In the genomic region with DNA sequence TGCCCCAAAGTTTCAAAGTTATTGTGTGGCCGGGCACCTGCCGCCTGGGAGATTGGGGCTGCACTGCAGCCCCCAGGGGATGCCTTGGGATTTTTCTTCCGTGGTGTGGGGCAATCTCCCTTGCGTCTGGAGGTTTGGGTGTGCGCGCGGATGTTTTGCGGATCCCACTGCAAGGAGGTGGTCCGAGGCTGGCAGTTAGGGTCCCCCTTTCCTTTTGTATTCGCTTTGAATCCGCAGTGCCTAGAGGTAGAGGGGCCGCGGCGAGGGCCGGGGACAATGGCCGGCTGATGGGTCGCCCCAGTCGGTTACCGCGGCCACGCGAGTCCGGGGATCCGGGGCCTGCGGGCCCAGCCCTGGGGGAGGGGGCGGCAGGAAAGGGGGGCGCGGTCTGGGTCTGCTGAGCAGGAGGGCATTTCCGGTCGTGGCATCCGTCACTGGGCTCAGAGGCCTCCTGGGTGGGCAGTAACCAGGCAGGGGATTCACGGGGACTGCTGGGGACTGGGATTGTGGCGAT, we compare ENCODE assay signal across 8 mouse cellular contexts. TPM values are rescaled to one million over a fixed set of nuclear protein-coding genes. Genes with fewer than 3 reads are reported as not detected.
DNase-seq lines count a peak whose midpoint lies in the region; ATAC-seq and TF ChIP-seq lines count a peak whose summit lies in the region.

No protein-coding gene starts in this region.

- H3K9me3 ChIP-seq in embryonic facial prominence, embryonic 14.5 days (ENCODE audit: control insufficient read depth, low read length) = no peaks in the 10 kb centered on the region
- no peaks in the 10 kb centered on the region for H3K9me3 ChIP-seq in heart, embryonic 13.5 days
- no peaks in the 10 kb centered on the region for H3K9me3 ChIP-seq in kidney, embryonic 16.5 days (ENCODE audit: low read length)
- H3K9me3 ChIP-seq in liver, embryonic 16.5 days (replicated peaks; ENCODE audit: control insufficient read depth, low read length) = no peaks in the 10 kb centered on the region
- H3K9me3 ChIP-seq in neural tube, embryonic 12.5 days = no peaks in the 10 kb centered on the region

- H3K4me1 ChIP-seq in embryonic facial prominence, embryonic 14.5 days (ENCODE audit: control insufficient read depth, insufficient read depth, low read length) = peaks cover 6% of the 10 kb centered on the region; the same call in 1 of the 2 replicates
- peaks cover 36% of the 10 kb centered on the region for H3K4me1 ChIP-seq in heart, embryonic 13.5 days
- H3K4me1 ChIP-seq in kidney, embryonic 16.5 days (ENCODE audit: insufficient read depth, low read length) = peaks cover 29% of the 10 kb centered on the region
- H3K4me1 ChIP-seq in liver, embryonic 16.5 days (ENCODE audit: control insufficient read depth, low read depth, low read length) = peaks cover 25% of the 10 kb centered on the region
- H3K4me1 ChIP-seq in neural tube, embryonic 12.5 days = peaks cover 23% of the 10 kb centered on the region
- H3K4me1 ChIP-seq in thymus, adult 2 months (replicated peaks; ENCODE audit: control insufficient read depth, insufficient read depth, low read length) = peaks cover 8% of the 10 kb centered on the region

- peak overlapping the region; percentile 93 for H3K27ac ChIP-seq in embryonic facial prominence, embryonic 14.5 days (replicated peaks; ENCODE audit: low read depth, low read length)
- peak overlapping the region; percentile 94 for H3K27ac ChIP-seq in heart, embryonic 13.5 days (replicated peaks)
- H3K27ac ChIP-seq in kidney, embryonic 16.5 days (ENCODE audit: low read length) = peak overlapping the region; percentile 94
- H3K27ac ChIP-seq in liver, embryonic 16.5 days (ENCODE audit: low read length) = peak overlapping the region; percentile 61
- peak overlapping the region; percentile 82 for H3K27ac ChIP-seq in neural tube, embryonic 12.5 days
- 0 out of 2 replicates have a peak overlapping the region, but pooled peaks have one; percentile 5 for H3K27ac ChIP-seq in thymus, adult 2 months (ENCODE audit: control insufficient read depth, insufficient read depth, low read length)

- TF ChIP-seq CTCF in thymus, adult 2 months (IDR thresholded peaks at IDR 0.05; ENCODE audit: borderline replicate concordance, control insufficient read depth, extremely low read depth, insufficient read depth, low read length, poor library complexity) = no peak

- H3K4me2 ChIP-seq in embryonic facial prominence, embryonic 14.5 days (ENCODE audit: low read depth, low read length) = peak overlapping the region; percentile 79
- H3K4me2 ChIP-seq in heart, embryonic 13.5 days = peak overlapping the region; percentile 85
- H3K4me2 ChIP-seq in kidney, embryonic 16.5 days (replicated peaks; ENCODE audit: low read depth, low read length) = peak overlapping the region; percentile 82
- H3K4me2 ChIP-seq in liver, embryonic 16.5 days (ENCODE audit: low read depth, low read length) = peak overlapping the region; percentile 93
- peak overlapping the region; percentile 87 for H3K4me2 ChIP-seq in neural tube, embryonic 12.5 days (replicated peaks)

- peak overlapping the region; percentile 96 for H3K4me3 ChIP-seq in embryonic facial prominence, embryonic 14.5 days (ENCODE audit: low read depth, low read length)
- H3K4me3 ChIP-seq in heart, embryonic 13.5 days = peak overlapping the region; percentile 99
- peak overlapping the region; percentile 96 for H3K4me3 ChIP-seq in kidney, embryonic 16.5 days (ENCODE audit: low read length)
- peak overlapping the region; percentile 81 for H3K4me3 ChIP-seq in liver, embryonic 16.5 days (ENCODE audit: low read depth, low read length)
- peak overlapping the region; percentile 89 for H3K4me3 ChIP-seq in neural tube, embryonic 12.5 days
- peak overlapping the region; percentile 93 for H3K4me3 ChIP-seq in thymus, adult 2 months (ENCODE audit: control insufficient read depth, insufficient read depth, low read length)

- under 1% methylated on average over 30 of the region's 33 CpGs for WGBS in embryonic facial prominence, embryonic 14.5 days
- under 1% methylated on average over 33 of the region's 33 CpGs for WGBS in heart, embryonic 13.5 days
- WGBS in kidney, embryonic 16.5 days = 1% methylated on average over 33 of the region's 33 CpGs
- WGBS in liver, embryonic 16.5 days (ENCODE audit: insufficient replicate concordance) = under 1% methylated on average over 33 of the region's 33 CpGs
- WGBS in neural tube, embryonic 12.5 days = under 1% methylated on average over 33 of the region's 33 CpGs
- WGBS in thymus, adult 2 months = under 1% methylated on average over 33 of the region's 33 CpGs

- H3K9ac ChIP-seq in embryonic facial prominence, embryonic 14.5 days (ENCODE audit: low read depth, low read length) = peak overlapping the region; percentile 83
- peak overlapping the region; percentile 98 for H3K9ac ChIP-seq in heart, embryonic 13.5 days
- peak overlapping the region; percentile 96 for H3K9ac ChIP-seq in kidney, embryonic 16.5 days (replicated peaks; ENCODE audit: low read length)
- H3K9ac ChIP-seq in liver, embryonic 16.5 days (ENCODE audit: low read depth, low read length) = peak overlapping the region; percentile 74
- peak overlapping the region; percentile 98 for H3K9ac ChIP-seq in neural tube, embryonic 12.5 days

- 0 out of 2 replicates have a peak, but pooled peaks have one; percentile 27 for TF ChIP-seq POLR2A in thymus, adult 2 months (IDR thresholded peaks at IDR 0.05; ENCODE audit: control insufficient read depth, extremely low read depth, insufficient read depth, low read length, poor library complexity)

- peak; percentile 61 for DNase-seq in 416B (ENCODE audit: low read depth)
- DNase-seq in adrenal gland, adult 2 months = peak; percentile 66
- peak; percentile 79 for DNase-seq in embryonic facial prominence, embryonic 14.5 days (ENCODE audit: low spot score)
- peak; percentile 68 for DNase-seq in thymus, adult 2 months

- no peaks in the 10 kb centered on the region for H3K27me3 ChIP-seq in embryonic facial prominence, embryonic 14.5 days (replicated peaks; ENCODE audit: control insufficient read depth, insufficient read depth, low read length)
- H3K27me3 ChIP-seq in heart, embryonic 13.5 days (replicated peaks) = no peaks in the 10 kb centered on the region
- H3K27me3 ChIP-seq in kidney, embryonic 16.5 days (ENCODE audit: insufficient read depth, low read length) = no peaks in the 10 kb centered on the region
- 0 out of 2 replicates have a peak, but pooled peaks cover 2% of the 10 kb centered on the region for H3K27me3 ChIP-seq in liver, embryonic 16.5 days (ENCODE audit: control insufficient read depth, insufficient read depth, low read depth, low read length)
- no peaks in the 10 kb centered on the region for H3K27me3 ChIP-seq in neural tube, embryonic 12.5 days (replicated peaks)
- H3K27me3 ChIP-seq in thymus, adult 2 months (ENCODE audit: control insufficient read depth, insufficient read depth, low read length) = no peaks in the 10 kb centered on the region

- no peaks in the 10 kb centered on the region for H3K36me3 ChIP-seq in embryonic facial prominence, embryonic 14.5 days (ENCODE audit: control insufficient read depth, insufficient read depth, low read length)
- no peaks in the 10 kb centered on the region for H3K36me3 ChIP-seq in heart, embryonic 13.5 days
- no peaks in the 10 kb centered on the region for H3K36me3 ChIP-seq in kidney, embryonic 16.5 days (ENCODE audit: insufficient read depth, low read length)
- H3K36me3 ChIP-seq in liver, embryonic 16.5 days (ENCODE audit: control insufficient read depth, insufficient read depth) = no peaks in the 10 kb centered on the region
- no peaks in the 10 kb centered on the region for H3K36me3 ChIP-seq in neural tube, embryonic 12.5 days
- no peaks in the 10 kb centered on the region for H3K36me3 ChIP-seq in thymus, adult 2 months (ENCODE audit: control insufficient read depth, insufficient read depth, low read length)

- ATAC-seq in embryonic facial prominence, embryonic 14.5 days (ENCODE audit: low read depth) = peak; percentile 84
- peak; percentile 35; the same call in 1 of the 2 replicates for ATAC-seq in heart, embryonic 13.5 days (ENCODE audit: extremely low read depth, insufficient number of reproducible peaks, low FRiP score, low TSS enrichment)
- ATAC-seq in kidney, embryonic 16.5 days (ENCODE audit: low FRiP score, low TSS enrichment) = peak; percentile 81
- peak; percentile 60 for ATAC-seq in liver, embryonic 16.5 days (ENCODE audit: low read depth)
- peak; percentile 91 for ATAC-seq in neural tube, embryonic 12.5 days (ENCODE audit: low FRiP score, low read depth)

RNA-seq across cellular contexts. Expression of gene Rangap1, which starts 0.3 kb away (rescaled TPM):
- total RNA-seq in adrenal gland, adult 2 months (2021) = 10 to 100 TPM; 57.1 to 73.0 TPM
- 20.8 and 24.9 TPM in 2 replicates for polyA plus RNA-seq in adrenal gland, adult 2 months (2012; rRNA removed)
- 73.7 and 90.1 TPM in 2 replicates for polyA plus RNA-seq in embryonic facial prominence, embryonic 14.5 days (2014; fragmentation: Nextera tagmentation; extraction: Ambion mirVana)
- polyA plus RNA-seq in heart, embryonic 13.5 days (2015; fragmentation: Nextera tagmentation; extraction: Ambion mirVana) = 90.4 and 92.7 TPM in 2 replicates
- 101 and 109 TPM in 2 replicates for polyA plus RNA-seq in kidney, embryonic 16.5 days (2015; fragmentation: Nextera tagmentation; extraction: Ambion mirVana)
- 63.6 and 67.3 TPM in 2 replicates for polyA plus RNA-seq in liver, embryonic 16.5 days (2015; fragmentation: Nextera tagmentation; extraction: Ambion mirVana)
- 134 and 140 TPM in 2 replicates for polyA plus RNA-seq in neural tube, embryonic 12.5 days (2016; fragmentation: Nextera tagmentation; extraction: Ambion mirVana)
- polyA plus RNA-seq in thymus, adult 2 months (2012; rRNA removed) = 73.9 and 82.0 TPM in 2 replicates

RNA-seq across cellular contexts. Expression of gene Zc3h7b, which starts 0.8 kb away (rescaled TPM):
- 10 to 100 TPM; 62.9 to 87.9 TPM for total RNA-seq in adrenal gland, adult 2 months (2021)
- polyA plus RNA-seq in adrenal gland, adult 2 months (2012; rRNA removed) = 54.0 and 60.6 TPM in 2 replicates
- 28.7 and 35.2 TPM in 2 replicates for polyA plus RNA-seq in embryonic facial prominence, embryonic 14.5 days (2014; fragmentation: Nextera tagmentation; extraction: Ambion mirVana)
- 19.5 and 21.4 TPM in 2 replicates for polyA plus RNA-seq in heart, embryonic 13.5 days (2015; fragmentation: Nextera tagmentation; extraction: Ambion mirVana)
- polyA plus RNA-seq in kidney, embryonic 16.5 days (2015; fragmentation: Nextera tagmentation; extraction: Ambion mirVana) = 35.1 and 40.3 TPM in 2 replicates
- 4.1 and 4.6 TPM in 2 replicates for polyA plus RNA-seq in liver, embryonic 16.5 days (2015; fragmentation: Nextera tagmentation; extraction: Ambion mirVana)
- 40.3 and 48.3 TPM in 2 replicates for polyA plus RNA-seq in neural tube, embryonic 12.5 days (2016; fragmentation: Nextera tagmentation; extraction: Ambion mirVana)
- polyA plus RNA-seq in thymus, adult 2 months (2012; rRNA removed) = 42.3 and 49.5 TPM in 2 replicates

RNA-seq across cellular contexts. Expression of gene Chadl, which starts 48.6 kb away (rescaled TPM):
- total RNA-seq in adrenal gland, adult 2 months (2021) = 1 to 10 TPM; 2.3 to 4.4 TPM
- polyA plus RNA-seq in adrenal gland, adult 2 months (2012; rRNA removed) = 32.2 and 38.7 TPM in 2 replicates
- polyA plus RNA-seq in embryonic facial prominence, embryonic 14.5 days (2014; fragmentation: Nextera tagmentation; extraction: Ambion mirVana) = 11.5 and 14.7 TPM in 2 replicates
- 0.83 and 1.4 TPM in 2 replicates for polyA plus RNA-seq in heart, embryonic 13.5 days (2015; fragmentation: Nextera tagmentation; extraction: Ambion mirVana)
- polyA plus RNA-seq in kidney, embryonic 16.5 days (2015; fragmentation: Nextera tagmentation; extraction: Ambion mirVana) = 4.8 and 5.5 TPM in 2 replicates
- polyA plus RNA-seq in liver, embryonic 16.5 days (2015; fragmentation: Nextera tagmentation; extraction: Ambion mirVana) = 0.44 and 0.52 TPM in 2 replicates
- 5.9 and 6.4 TPM in 2 replicates for polyA plus RNA-seq in neural tube, embryonic 12.5 days (2016; fragmentation: Nextera tagmentation; extraction: Ambion mirVana)
- polyA plus RNA-seq in thymus, adult 2 months (2012; rRNA removed) = 1.7 TPM in 2 replicates

RNA-seq across cellular contexts. Expression of gene Tef, which starts 56.6 kb away (rescaled TPM):
- total RNA-seq in adrenal gland, adult 2 months (2021) = 100 to 1,000 TPM in 1 of 2 experiments, 10 to 100 TPM in 1; 35.0 to 100 TPM
- 35.0 and 69.3 TPM in 2 replicates for polyA plus RNA-seq in adrenal gland, adult 2 months (2012; rRNA removed)
- polyA plus RNA-seq in embryonic facial prominence, embryonic 14.5 days (2014; fragmentation: Nextera tagmentation; extraction: Ambion mirVana) = 25.5 and 29.3 TPM in 2 replicates
- polyA plus RNA-seq in heart, embryonic 13.5 days (2015; fragmentation: Nextera tagmentation; extraction: Ambion mirVana) = 22.0 and 22.2 TPM in 2 replicates
- 25.7 and 28.9 TPM in 2 replicates for polyA plus RNA-seq in kidney, embryonic 16.5 days (2015; fragmentation: Nextera tagmentation; extraction: Ambion mirVana)
- 6.3 and 9.2 TPM in 2 replicates for polyA plus RNA-seq in liver, embryonic 16.5 days (2015; fragmentation: Nextera tagmentation; extraction: Ambion mirVana)
- 23.2 and 24.9 TPM in 2 replicates for polyA plus RNA-seq in neural tube, embryonic 12.5 days (2016; fragmentation: Nextera tagmentation; extraction: Ambion mirVana)
- 29.3 and 34.6 TPM in 2 replicates for polyA plus RNA-seq in thymus, adult 2 months (2012; rRNA removed)

Comparison
In these comparisons a context has a peak if more than half of its experiments do, and no peak if none do; other contexts are left out.
1. Peak in every context shown above with its lines: DNase-seq, ATAC-seq, H3K4me3 ChIP-seq and H3K27ac ChIP-seq.
2. ATAC-seq: peak in every context shown above with its lines; median percentile 91 in neural tube, embryonic 12.5 days; 84 in embryonic facial prominence, embryonic 14.5 days; 81 in kidney, embryonic 16.5 days; 60 in liver, embryonic 16.5 days; 35 in heart, embryonic 13.5 days.
3. H3K27ac ChIP-seq: peak in every context shown above with its lines; median percentile 94 in heart, embryonic 13.5 days; 94 in kidney, embryonic 16.5 days; 93 in embryonic facial prominence, embryonic 14.5 days; 82 in neural tube, embryonic 12.5 days; 61 in liver, embryonic 16.5 days; 5 in thymus, adult 2 months.